Mouse (Mus musculus): ENCODE data around the gene Fam184b. TPM values are rescaled to one million over a fixed set of nuclear protein-coding genes. Genes with fewer than 3 reads are reported as not detected.

The Fam184b gene
- 0.06 TPM in 2 replicates for polyA plus RNA-seq (2015; fragmentation: Nextera tagmentation; extraction: Ambion mirVana)

GRCm38 (mm10) chr5:45638806-45639714 lies at the start of gene Fam184b:
Gene Fam184b (minus strand): TSS chr5:45639614.

GRCm38 (mm10) chr5:45669598-45670279 lies 30.3 kb upstream of the Fam184b start, which contains the start of gene Ncapg:
Gene Ncapg (plus strand): TSS chr5:45669919.

DNA sequence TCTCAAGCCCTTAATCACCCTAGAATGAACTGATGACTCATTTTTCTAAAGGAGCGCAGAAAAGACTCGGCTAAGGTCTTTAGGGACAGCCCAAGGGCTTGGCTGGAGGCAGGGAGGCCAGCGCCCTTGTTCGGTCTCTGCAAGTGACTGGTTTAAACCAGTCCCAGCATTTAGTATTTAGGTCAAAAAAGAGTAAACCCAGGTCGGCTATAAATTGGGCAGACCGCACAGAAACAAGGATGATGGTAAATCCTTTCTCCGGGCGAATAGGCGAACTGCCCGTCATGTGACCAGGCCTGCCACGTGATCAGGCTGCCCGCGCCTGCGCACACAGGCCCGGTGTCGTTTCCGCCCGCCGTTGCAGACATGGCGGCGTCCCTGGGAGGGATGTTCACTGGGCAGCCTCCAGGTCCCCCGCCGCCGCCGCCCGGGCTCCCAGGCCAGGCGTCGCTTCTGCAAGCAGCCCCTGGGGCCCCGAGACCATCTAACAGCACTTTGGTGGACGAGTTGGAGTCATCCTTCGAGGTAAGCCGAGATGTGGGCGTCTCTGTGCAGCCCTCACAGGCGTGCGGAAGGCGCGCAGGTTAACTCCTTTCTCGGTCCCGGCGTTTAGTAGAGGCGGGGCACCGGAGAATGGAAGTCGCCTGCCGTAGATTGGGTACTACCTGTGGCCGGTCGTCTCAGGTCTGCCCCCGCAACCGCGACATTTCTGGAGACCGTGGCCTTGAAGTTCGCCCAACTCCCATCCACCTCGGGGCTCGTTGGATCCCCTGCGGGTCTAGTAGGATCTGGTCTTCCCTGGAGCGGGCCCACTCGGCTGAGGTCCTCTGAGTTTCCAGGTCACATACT lies 119.2 kb downstream of the Fam184b start, which contains the start of gene Med28:
TSS of gene Med28 (plus strand) at position 270 of the 849 bp plus-strand sequence.

DNA sequence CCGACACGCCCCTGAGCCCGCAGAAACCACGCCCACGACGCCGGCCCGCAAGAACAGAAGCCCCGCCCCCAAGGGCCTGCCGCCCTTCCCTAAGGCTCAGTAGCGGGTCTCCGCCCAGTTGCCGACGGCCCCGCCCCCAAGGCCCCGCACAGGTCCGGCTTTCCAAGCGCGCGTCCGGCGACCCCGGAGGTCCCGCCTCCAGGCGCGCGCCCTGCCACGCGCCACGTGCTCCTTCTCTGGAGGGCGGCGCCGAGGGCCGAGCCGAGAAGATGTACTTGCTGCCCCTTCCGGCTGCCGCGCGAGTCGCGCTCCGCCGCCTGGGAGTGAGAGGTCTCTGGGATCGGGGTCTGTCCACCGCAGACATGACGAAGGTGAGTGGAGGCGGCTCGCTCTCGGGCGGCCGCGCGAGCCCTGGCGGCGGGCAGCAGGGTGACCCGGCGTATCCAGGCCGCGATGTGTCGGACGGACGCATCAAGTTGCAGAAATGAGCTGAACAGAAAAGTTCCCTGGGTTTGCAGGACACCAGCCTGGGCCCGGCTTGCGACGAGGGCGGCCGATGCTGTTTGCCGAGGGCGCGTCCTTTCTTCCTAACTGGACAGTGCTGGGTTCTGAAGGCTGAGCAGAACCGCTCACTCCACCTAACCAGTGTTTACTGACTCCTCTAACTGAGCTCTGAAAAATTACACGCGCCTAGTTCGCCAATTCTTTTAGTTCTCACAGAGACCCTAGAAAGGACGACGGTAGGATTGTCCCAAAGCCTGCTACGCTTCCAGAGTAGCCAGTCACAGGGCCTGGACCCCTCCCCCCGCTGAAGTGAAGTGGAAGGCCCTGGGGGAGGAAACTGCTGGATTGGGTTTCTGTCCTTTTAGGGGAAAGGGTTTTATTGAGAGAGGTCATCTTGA lies 146.0 kb downstream of the Fam184b start, which contains the start of gene Lap3:
TSS of gene Lap3 (plus strand) at position 184 of the 902 bp plus-strand sequence.

Other genes with a start within 250 kb of the Fam184b start
- gene Qdpr, start 189.4 kb downstream of the Fam184b start, polyA plus RNA-seq (2015; fragmentation: Nextera tagmentation; extraction: Ambion mirVana), result 58.9 and 60.0 TPM in 2 replicates
- gene Clrn2, start 185.9 kb downstream of the Fam184b start, polyA plus RNA-seq (2015; fragmentation: Nextera tagmentation; extraction: Ambion mirVana), result not detected in 2 replicates
- gene Lap3, start 146.2 kb downstream of the Fam184b start, polyA plus RNA-seq (2015; fragmentation: Nextera tagmentation; extraction: Ambion mirVana), result 39.0 and 42.4 TPM in 2 replicates
- 131 and 132 TPM in 2 replicates for gene Med28, start 119.4 kb downstream of the Fam184b start, polyA plus RNA-seq (2015; fragmentation: Nextera tagmentation; extraction: Ambion mirVana)
- gene Ncapg, start 30.3 kb upstream of the Fam184b start, polyA plus RNA-seq (2015; fragmentation: Nextera tagmentation; extraction: Ambion mirVana), result 54.5 and 60.0 TPM in 2 replicates
- gene Lcorl, start 218.0 kb upstream of the Fam184b start, polyA plus RNA-seq (2015; fragmentation: Nextera tagmentation; extraction: Ambion mirVana), result 9.3 and 9.4 TPM in 2 replicates

Measured in spleen, postnatal 0 days (tissue).